Mouse (Mus musculus) embryonic fibroblast, embryonic 13.5 days (primary cell): ENCODE results near the gene Itih1. TPM values are rescaled to one million over a fixed set of nuclear protein-coding genes. Genes with fewer than 3 reads are reported as not detected.

Source experiments
- H3K27ac ChIP-seq: 2 replicates; pipeline ENCODE4 v1.5.1; 2012; ENCODE audit warnings: low read length, control low read depth, inconsistent platforms; ENCODE audit not compliant: insufficient read depth
- H3K4me1 ChIP-seq: 2 replicates; pipeline ENCODE4 v1.6.1; 2011; ENCODE audit warnings: low read length; ENCODE audit not compliant: control insufficient read depth, insufficient read depth
- H3K4me3 ChIP-seq: 2 replicates; pipeline ENCODE4 v1.5.1; 2011; ENCODE audit warnings: mild to moderate bottlenecking, control low read depth, low read length; ENCODE audit not compliant: insufficient read depth
- CTCF ChIP-seq: IDR thresholded peaks from 2 replicates; pipeline ENCODE4 v1.5.1; 2011; ENCODE audit warnings: mild to moderate bottlenecking, control low read depth, low read length, moderate library complexity, borderline replicate concordance; ENCODE audit not compliant: insufficient read depth
- POLR2A ChIP-seq: IDR thresholded peaks from 2 replicates; pipeline ENCODE4 v1.6.1; 2011; ENCODE audit warnings: low read depth, mild to moderate bottlenecking, control low read depth, low read length, moderate library complexity
- polyA plus RNA-seq: library from polyadenylated mRNA; stranded (reverse); fragments of >200 nt; gene quantifications from 2 replicates; pipeline ENCODE4 v1.2.4, GENCODE M21; 2011; ENCODE audit warnings: low read depth; ENCODE audit not compliant: missing spikeins, insufficient read length

Gene Itih1
- polyA plus RNA-seq, 1 experiment = not detected

DNA sequence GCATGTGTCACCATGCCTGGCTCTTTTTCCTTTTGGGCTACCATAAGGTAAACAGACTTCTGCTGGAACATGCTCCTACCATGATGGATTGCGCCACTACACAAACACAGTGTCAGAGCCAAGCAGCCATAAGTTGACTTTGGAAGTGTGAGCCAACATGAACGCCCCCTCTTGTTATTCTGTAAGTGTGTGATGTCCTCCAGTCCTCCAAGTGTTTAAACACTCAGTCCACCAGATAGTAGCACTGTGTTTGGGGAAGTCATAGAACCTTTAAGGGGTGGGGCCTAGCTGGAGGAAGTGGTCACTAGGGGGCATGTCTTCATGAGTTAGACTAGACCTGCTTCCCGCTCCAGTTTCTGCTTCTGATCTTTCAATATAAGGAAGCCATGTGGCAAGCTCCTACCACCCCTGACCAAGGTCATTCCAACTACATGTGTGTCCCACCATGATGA is 35.2 kb downstream of the Itih1 start:
- H3K4me1 ChIP-seq = peaks cover 10% of the 10 kb centered on the region
- TF ChIP-seq POLR2A = no peak
- no peak for TF ChIP-seq CTCF
- H3K27ac ChIP-seq = no peak overlapping the region
- no peak overlapping the region for H3K4me3 ChIP-seq

DNA sequence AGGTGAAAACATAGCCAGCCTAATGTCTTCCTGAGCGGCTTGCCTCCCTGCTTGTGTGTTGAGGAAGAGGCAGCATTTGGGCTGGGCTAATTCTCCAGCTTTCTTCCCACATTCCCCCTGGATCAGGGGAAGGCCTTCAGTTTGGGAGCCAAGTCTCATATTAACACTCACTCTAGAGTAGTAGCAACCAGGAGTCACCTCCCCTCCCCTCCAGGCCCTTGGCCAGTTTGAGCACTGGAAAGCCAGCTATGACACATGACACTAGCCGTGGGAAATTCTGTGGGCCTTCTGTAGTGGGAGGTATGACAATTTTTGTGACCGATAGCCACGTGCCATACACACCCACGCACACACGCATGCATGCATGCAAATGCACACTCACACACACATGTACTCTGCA is 37.1 kb downstream of the Itih1 start:
- TF ChIP-seq POLR2A = no peak
- TF ChIP-seq CTCF = no peak
- peaks cover 10% of the 10 kb centered on the region for H3K4me1 ChIP-seq
- H3K4me3 ChIP-seq = no peak overlapping the region
- H3K27ac ChIP-seq = no peak overlapping the region

DNA sequence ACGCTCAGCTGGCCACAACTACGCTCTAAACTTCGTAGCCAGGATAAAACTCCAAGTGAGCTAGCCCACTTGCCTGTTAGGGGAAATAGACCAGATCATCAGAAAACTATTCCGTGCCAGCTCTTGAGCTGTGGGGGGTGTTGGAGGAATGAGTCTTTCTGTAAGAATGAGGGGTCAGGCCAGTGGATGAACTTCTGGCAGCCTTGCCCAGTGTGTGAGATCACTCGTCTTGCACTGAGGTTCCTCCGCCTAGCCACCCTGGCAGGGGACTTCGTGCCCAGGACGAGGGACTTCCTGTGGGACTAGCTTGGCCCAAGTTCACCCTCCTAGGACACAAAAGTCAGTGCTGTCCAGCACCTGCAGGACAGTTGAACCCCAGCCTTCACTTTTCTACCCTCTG is 38.8 kb downstream of the Itih1 start:
- peaks cover 10% of the 10 kb centered on the region for H3K4me1 ChIP-seq
- no peak overlapping the region for H3K27ac ChIP-seq
- H3K4me3 ChIP-seq = no peak overlapping the region
- TF ChIP-seq POLR2A = no peak
- no peak for TF ChIP-seq CTCF

DNA sequence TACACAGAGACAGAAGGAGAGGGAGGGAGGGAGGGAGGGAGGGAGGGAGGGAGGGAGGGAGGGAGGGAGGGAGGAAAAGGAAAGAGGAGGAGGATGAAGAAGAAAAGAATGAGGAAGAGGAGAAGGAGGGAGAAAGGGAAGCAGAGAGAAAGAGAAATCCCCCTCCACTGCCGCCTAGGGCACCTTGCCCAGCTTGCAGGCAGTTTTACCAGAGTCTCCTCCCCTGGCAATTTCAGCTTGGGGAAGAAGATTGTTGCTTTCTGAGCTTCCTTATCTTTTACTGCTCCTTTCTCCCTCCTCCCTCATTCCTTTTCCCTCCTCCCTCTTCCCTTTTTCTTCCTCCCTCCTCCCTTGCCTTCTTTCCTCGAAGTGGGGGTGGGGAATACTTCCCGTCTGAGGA is 40.1 kb downstream of the Itih1 start:
- TF ChIP-seq POLR2A = no peak
- no peak for TF ChIP-seq CTCF
- Histone ChIP-seq H3K4me3 (no peak overlapping the region), H3K27ac (no peak overlapping the region), H3K4me1 (peaks cover 10% of the 10 kb centered on the region)

DNA sequence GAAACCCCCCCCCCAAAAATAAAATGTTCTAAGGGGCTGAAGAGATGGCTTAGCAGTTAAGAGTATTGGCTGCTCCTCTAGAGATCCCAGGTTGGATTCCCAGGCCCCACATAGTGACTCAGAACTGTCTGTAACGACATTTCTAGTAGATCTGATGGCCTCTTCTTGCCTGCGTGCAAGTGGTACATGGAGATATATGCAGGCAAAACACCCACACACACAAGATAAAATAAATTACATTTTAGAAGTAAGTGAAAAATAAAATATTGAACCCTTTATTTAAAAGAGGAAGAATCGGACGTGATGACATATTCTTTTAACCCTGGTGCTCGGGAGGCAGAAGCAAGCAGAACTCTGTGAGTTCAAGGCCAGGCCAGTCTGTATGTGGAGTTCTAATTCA is 40.5 kb downstream of the Itih1 start:
- TF ChIP-seq POLR2A (no peak), CTCF (no peak)
- H3K4me1 ChIP-seq = peaks cover 10% of the 10 kb centered on the region

DNA sequence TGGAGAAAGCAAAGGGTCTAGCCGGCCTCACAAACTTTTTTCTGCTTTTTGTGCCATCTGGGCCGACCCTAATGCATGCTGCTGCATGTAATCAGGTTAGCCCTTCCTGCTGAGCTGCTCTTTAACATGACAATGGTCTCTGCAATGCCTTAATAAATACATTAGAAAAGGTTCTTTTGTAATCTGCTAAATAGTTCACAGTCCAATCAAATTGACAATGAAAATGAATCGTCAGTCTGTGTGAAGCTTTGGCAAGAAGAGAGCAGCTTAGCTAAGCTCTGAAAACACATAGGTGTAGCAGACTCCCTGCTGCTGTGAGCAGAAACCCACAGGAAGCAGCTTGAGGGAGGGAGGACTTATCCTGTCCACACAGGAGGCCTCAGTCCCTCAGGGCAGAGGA is 43.1 kb downstream of the Itih1 start:
- H3K4me3 ChIP-seq = no peak overlapping the region
- TF ChIP-seq POLR2A (no peak), CTCF (no peak)
- peaks cover 10% of the 10 kb centered on the region for H3K4me1 ChIP-seq
- H3K27ac ChIP-seq = no peak overlapping the region

More for the DNA sequence above, 40.5 kb downstream of the Itih1 start:
- Histone ChIP-seq H3K4me3 (no peak overlapping the region), H3K27ac (no peak overlapping the region)

DNA sequence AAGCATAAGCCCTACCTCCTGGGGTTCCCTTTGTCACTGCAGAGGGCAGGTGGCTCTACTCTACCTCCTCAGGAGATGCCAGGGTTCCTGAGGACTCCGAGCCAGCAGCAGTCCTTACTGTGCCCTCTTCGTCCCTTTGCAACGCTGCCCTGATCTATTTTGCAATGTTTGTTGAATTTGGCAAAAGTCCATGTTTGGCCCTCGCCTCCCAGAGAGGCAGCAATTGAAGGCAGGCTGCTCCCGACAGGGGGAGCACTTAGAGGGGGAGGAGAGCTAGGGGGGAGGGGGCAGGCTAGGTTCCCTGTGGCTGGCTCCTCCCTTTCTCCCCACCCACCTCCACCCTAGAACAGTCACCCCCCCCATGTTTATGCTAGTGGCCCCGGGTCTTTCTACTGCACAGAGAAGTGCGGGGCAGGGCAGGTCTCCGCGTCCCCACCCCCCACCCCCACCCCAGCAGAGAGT is 54.8 kb downstream of the Itih1 start:
- TF ChIP-seq POLR2A = no peak
- no peak for TF ChIP-seq CTCF
- no peak overlapping the region for H3K4me3 ChIP-seq

DNA sequence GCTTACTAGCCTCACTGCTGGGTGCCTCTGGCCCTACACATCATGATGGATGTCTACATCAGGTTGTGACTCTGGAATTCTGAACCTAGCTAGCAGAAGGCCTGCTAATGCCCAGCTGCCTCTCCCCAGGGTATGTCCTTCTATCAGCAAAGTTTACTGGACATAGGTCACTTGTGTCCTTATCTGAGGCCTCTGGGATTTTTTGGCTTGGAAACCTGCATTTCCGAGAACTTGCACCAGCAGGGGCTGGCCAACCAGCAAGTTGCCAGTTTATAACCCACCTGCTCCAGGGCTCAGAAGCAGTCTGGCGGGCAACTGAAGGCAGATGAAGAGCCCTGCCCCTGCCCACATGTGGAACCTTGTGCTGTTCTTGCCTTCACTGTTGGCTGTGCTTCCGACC is 56.9 kb downstream of the Itih1 start, which contains the start of gene Itih4:
Gene Itih4, plus strand, starts transcription at position 273 of the 400 bp plus-strand sequence.
- TF ChIP-seq CTCF (no peak), POLR2A (no peak)
- no peaks in the 10 kb centered on the region for H3K4me1 ChIP-seq
- H3K27ac ChIP-seq = no peak within 1 kb of the TSS
- H3K4me3 ChIP-seq = no peak within 1 kb of the TSS

More for the DNA sequence above, 54.8 kb downstream of the Itih1 start:
- H3K27ac ChIP-seq = no peak overlapping the region
- H3K4me1 ChIP-seq = no peaks in the 10 kb centered on the region

DNA sequence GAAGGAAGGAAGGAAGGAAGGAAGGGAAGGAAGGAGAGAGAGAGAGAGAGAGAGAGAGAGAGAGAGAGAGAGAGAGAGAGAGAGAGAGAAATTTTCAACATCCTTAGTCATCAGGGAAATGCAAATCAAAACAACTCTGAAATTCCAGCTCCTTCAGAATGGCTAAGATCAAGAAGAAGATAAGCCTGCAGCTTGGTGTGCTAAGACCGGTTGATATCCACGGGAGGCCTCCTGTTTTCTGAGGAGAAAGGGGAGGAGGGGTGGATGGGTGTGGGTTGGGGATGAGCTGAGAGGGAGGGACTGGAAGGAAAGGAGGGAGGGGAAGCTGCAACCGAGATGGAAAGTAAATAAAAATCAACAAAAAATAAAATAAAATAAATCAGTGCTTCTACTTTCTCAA is 57.8 kb downstream of the Itih1 start:
- no peak overlapping the region for H3K4me3 ChIP-seq
- H3K27ac ChIP-seq = no peak overlapping the region
- no peak for TF ChIP-seq POLR2A
- TF ChIP-seq CTCF = no peak
- no peaks in the 10 kb centered on the region for H3K4me1 ChIP-seq

DNA sequence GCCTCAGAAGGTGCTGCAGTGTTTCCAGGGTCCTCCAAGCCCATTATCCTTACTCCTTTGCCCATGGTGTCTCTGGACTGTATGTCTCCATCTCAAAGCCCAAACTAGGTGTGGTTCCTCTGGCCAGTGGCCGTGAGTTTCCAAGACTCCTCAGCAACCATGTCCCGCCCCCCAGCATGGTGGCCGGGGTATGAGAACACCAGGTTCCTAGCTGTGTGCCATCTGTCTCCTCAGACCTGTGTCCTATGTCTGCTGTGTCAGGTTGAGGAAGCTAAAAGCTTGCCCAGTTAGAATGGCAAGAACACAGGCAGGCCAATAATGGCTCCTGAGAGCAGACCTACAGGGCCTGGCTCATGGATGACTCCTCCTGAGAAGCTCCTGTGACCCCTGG is 61.4 kb downstream of the Itih1 start:
- no peak overlapping the region for H3K27ac ChIP-seq
- TF ChIP-seq POLR2A = no peak
- TF ChIP-seq CTCF = no peak
- no peaks in the 10 kb centered on the region for H3K4me1 ChIP-seq
- no peak overlapping the region for H3K4me3 ChIP-seq
